Mouse (Mus musculus) heart, adult 11 months (tissue): ENCODE measurements at regions not wholly inside any gene's neighbourhood (a gene's known extent, or its start where the extent isn't known, plus 50 kb on each side); places are given as distances from the start of the nearest gene placed in this dataset.
"Not testable (repeated sequence)": the region's sequence is repeated elsewhere in the genome, so short reads cannot be mapped to it uniquely, and the experiment has no call there.

Experiments used
- DNase-seq: peaks from one replicate; pipeline ENCODE4 v3.0.0; 2022

- no peak for DNase-seq
These were observed 87.4 kb downstream of the Fam174b start for GRCm38 (mm10) chr7:73827549-73827948.

- no peak for DNase-seq
These were observed 90.5 kb downstream of the Fam174b start for GRCm38 (mm10) chr7:73830581-73830980.

- peak; percentile 94 for DNase-seq
These were observed 100.3 kb downstream of the Fam174b start for GRCm38 (mm10) chr7:73840381-73840780.

DNA sequence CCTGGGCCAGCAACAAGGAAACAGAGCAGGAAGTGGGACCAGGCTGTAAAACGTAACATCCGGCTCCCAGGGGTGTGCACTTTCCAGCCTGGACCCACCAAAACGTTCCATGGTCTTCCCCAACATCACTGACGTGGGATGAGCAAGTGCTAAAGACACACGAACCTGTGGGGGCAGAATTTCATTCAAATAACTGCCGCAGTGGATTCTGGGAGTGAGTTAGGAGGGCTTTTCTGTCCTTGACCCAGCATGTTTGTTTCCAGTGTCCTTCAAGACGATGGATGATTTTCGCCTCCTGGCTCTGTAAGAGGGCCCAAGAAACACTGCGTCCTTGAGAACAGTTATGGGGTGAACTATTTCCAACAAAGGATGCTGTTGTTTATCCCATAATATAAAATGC lies 112.1 kb downstream of the Fam174b start:
- no peak for DNase-seq

DNA sequence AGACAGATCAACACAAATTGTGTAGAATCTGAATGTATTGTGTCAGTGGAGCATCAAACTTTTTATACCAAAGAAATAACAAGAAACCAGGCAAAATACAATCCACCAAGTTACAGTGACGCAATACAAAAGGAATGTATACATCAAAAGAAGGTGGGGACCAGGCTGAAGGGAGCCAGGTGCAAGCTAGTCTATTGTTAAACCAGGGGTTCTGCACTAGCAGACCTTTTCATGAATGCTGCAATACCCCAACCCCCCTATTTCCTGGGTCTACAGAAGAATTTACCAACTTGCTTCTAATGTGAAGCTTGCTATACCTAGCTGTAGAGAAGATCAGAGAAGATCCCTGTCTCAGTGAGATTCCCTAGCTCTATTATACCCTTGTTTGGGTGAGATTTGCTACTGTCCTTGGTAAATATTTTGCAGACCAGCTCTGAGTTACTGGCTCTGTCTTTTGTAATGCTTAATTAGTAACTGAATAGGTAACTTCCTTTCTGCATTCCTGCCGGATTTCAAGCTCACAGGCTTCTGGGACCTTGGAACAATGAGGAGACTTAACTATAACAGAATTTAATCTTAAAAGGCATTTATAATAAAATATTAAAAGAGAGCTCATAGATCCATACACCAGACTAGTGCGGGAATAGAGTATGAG lies 113.3 kb downstream of the Fam174b start:
- DNase-seq = not testable (repeated sequence)

DNA sequence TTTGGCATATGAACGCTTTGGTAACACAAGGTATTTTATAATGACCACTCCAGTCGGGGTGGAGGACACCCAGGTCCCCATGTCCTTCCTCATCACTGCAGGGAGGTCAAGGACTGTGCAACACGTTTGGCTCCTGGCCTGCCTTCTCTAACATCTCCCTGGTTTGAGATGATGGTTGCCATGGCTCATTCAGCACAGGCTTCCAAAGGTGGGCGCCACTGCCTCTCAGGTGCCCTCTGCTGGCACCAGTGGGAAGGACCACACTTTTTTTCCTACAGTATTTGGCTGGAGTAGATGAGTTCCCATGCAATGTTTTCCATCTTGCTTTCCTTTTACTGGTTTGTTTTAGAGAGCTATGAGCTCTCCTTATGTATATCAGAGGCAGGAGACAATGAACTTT lies 115.4 kb downstream of the Fam174b start:
- no peak for DNase-seq

- DNase-seq = no peak
These were observed 116.8 kb downstream of the Fam174b start for GRCm38 (mm10) chr7:73856908-73857307.

GRCm38 (mm10) chr7:73865086-73865485 lies 125.0 kb downstream of the Fam174b start:
- DNase-seq = peak; percentile 79

- no peak for DNase-seq
These were observed 132.1 kb downstream of the Fam174b start for GRCm38 (mm10) chr7:73872181-73872580.

DNA sequence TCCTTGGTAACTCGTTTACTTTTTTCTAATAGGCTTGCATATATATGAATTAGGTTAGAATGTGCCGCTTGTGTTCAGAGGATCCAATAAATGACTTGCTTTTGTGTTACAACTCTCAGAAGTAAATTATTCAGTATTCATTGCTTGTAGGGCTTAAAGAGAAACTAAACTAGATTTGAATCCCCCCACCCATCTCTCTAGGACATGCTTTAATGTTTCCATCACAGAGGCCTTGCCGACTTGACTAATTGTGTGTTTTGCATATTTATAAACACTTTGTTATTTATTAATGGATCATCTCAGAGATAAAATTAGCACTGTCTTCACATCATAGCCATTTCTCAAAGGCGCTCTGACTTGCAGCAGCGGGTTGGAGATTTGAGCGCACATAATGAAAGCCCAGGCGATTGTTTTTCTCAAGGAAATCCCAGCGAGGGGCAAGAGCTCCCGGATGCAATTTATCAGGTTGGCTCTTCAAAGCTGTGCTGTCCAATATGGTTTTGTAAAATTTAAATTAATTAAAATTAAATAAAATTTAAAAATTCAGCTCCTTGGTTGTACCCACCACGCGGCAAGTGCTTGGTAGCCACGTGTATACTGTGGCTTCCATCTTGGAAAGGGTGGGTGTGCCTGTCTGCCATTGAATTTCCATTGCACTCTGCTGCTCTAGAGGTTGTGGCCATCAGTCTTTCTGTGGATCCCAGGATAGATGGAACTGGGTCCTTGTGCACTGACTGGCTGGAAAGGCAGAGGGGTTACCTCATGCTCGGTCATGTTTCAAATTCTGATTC lies 132.0 kb downstream of the St8sia2 start:
- DNase-seq = no peak

- DNase-seq = peak; percentile 43
These were observed 127.3 kb downstream of the St8sia2 start for GRCm38 (mm10) chr7:73886152-73886551.
